Mouse (Mus musculus) embryonic stem cell, embryonic (primary cell): ENCODE measurements around the gene Olfr1221.
"Not testable (repeated sequence)": the region's sequence is repeated elsewhere in the genome, so short reads cannot be mapped to it uniquely, and the experiment has no call there.

Experiments
- CTCF ChIA-PET, 4 experiments: fragments of 300-600 bp in 2 of 4; fragments of 350-600 bp in 2 of 4; sonication (Branson Sonifier 250); formaldehyde crosslinking; loops; one replicate each; lab custom pipeline; 2022; ENCODE audit warnings: inconsistent platforms in 2 of 4; lab: Charles Lee
- POLR2A ChIA-PET, 4 experiments: fragments of 300-600 bp in 2 of 4; fragments of 350-600 bp in 2 of 4; sonication (Branson Sonifier 250); formaldehyde crosslinking; loops; one replicate each; lab custom pipeline; 2022; ENCODE audit warnings: antibody characterized with exemption in 4 of 4, inconsistent platforms in 1 of 4; lab: Charles Lee

Olfr1221 gene

DNA sequence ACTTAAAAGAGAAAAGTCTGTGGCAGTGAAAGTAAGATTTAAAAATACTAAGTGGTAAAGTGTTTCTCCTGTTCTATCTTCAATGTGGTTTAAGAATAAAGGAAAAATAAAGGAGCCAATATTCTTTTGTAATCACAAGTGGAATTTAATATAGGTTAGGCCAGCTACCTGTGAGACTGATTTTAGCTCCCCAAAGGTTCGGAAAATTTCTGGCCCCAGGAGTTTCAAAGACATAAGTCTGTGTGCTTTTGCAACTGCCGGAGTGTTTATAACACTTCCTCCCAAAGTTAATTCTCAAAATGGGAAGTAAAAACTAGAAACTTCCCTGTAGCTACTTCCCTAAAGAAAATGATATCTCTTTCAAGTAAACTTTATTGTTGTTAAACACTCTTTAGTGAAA lies at the start of gene Olfr1221:
Gene Olfr1221 (minus strand): TSS at position 101 of the 400 bp plus-strand sequence.
- ChIA-PET CTCF (no interaction called here), POLR2A (no interaction called here)

GRCm38 (mm10) chr2:89164711-89165110 lies 47.6 kb upstream of the Olfr1221 start:
- POLR2A ChIA-PET, CTCF ChIA-PET: not testable (repeated sequence)

DNA sequence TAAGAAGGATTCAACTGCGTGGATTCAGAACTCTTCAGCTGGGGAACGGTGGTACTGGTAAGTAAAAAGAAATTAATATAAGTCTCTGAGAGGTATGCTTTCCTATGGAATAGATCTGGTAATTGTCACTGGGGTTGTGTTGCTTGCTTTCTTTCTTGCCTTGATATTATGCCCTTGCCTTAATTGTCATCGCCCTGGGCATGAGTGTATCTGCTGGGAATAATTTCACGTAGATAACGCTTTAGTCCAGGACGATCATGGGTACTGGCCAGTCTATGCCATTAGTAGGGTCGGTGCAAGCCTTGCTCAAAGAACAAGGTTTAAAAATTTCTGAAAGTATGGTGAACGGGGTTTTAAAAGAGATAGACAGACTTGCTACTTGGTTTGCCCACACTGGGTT lies 46.9 kb upstream of the Olfr1221 start, which contains the start of gene Olfr1224-ps1:
Gene Olfr1224-ps1 (minus strand): TSS at position 101 of the 400 bp plus-strand sequence.
- CTCF ChIA-PET, POLR2A ChIA-PET: not testable (repeated sequence)

DNA sequence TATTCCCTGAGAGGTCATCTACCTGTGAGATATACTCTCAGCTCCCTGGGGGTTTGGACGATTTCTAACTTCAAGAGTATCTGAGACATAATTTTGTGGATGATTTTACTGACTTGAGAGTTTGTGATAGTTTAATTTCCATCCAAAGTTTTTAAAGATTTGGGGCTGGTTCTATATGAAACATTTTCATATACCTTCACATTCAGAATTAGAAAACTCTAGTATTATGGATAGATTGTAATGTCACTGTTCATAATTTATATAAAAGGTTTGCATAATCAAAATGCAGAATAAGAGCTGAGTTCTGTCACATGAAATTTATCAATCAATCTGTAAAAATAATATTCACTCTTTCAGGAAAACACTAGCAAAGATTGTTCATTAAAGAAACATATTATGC lies 34.4 kb upstream of the Olfr1221 start, which contains the start of gene Olfr1223:
Gene Olfr1223 (minus strand): TSS at position 101 of the 400 bp plus-strand sequence.
- POLR2A ChIA-PET: no interaction called here
- CTCF ChIA-PET: no interaction called here

DNA sequence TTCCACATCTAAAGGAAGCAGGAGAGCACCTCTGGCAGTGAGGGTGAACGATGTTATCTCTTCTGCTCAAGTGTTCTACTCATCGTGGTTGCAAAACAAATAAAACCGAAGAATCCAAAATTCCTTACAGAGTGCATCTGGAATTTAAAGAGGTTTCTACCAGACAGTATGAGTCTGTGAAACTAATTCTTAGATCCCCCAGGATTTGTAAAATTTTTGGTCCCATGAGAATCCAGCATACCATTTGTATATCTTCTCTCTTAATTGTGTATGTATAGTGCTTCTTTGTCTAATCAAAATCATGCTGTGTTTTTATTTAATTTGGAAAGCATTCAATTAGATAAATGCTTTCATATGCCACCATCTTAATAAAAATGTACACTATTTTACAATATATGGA lies 15.9 kb upstream of the Olfr1221 start, which contains the start of gene Olfr1222:
Gene Olfr1222 (minus strand): TSS at position 101 of the 400 bp plus-strand sequence.
- POLR2A ChIA-PET: no interaction called here
- CTCF ChIA-PET: no interaction called here

DNA sequence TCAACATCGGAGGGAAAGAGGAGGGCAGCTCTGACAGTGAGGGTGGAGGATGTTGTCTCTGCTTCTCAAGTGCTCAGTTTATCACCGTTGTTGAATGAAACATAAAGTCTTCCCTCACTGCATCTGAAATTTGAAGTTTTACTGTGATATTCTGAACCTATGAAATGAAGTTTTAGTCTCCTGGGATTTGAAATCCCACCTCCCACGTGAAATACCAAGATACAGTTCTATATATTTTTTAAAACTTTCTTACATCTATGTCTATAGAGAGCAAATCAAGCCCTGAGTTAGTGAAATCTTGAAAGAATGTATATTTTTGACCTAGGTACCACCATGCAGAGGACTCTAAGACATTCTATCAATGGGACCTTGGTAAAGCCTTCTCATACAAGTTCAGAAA lies 10.3 kb downstream of the Olfr1221 start, which contains the start of gene Olfr1220:
Gene Olfr1220 (minus strand): TSS at position 101 of the 400 bp plus-strand sequence.
- POLR2A ChIA-PET: no interaction called here
- CTCF ChIA-PET: interaction anchor here in 1 of 4 experiments (0.6 kb wide), 1 partner anchor 170 kb away, joined by 3 read pairs; no protein-coding TSS in a partner anchor

DNA sequence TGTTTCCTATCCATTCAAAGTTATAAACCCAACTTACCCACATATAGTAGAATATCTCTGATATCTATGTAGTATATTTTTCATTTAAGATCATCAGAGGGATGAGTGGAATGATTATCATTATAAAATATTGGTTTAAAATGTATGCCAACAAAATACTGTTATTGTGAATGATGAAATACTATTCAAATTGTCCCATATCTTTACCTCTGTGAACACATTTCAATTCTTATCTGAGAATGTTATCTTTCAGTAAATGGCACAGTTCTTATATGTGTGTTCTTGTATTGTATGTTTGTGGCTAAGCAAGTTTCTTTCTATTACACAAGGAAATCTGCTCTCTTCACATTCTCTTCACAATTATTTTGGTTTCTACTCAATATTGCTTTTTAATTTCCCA lies 11.4 kb downstream of the Olfr1221 start:
- ChIA-PET CTCF (no interaction called here), POLR2A (no interaction called here)

DNA sequence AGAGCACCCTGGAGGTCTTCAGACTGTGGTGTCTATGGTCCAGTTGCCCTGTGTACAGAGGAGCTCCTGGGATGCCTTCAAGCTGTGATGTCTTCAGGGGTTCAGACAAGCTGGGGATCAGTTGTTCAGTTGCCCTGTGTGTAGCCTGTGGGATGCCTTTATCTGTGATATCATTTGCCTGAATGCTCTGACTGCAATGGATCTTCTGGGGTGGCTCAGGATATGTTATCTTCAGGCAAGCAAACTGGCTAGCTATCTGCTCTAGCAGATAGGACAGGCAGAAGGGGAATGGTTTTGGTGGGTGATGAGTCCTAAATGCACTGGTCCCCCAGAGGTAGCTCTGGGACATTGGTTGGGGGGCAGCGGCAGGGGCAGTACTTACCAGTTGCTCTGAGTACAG lies 23.2 kb downstream of the Olfr1221 start:
- POLR2A ChIA-PET: interaction anchor here in 1 of 4 experiments (0.5 kb wide), 1 partner anchor 1367 kb away, joined by 7 read pairs; no protein-coding TSS in a partner anchor
- CTCF ChIA-PET: no interaction called here

DNA sequence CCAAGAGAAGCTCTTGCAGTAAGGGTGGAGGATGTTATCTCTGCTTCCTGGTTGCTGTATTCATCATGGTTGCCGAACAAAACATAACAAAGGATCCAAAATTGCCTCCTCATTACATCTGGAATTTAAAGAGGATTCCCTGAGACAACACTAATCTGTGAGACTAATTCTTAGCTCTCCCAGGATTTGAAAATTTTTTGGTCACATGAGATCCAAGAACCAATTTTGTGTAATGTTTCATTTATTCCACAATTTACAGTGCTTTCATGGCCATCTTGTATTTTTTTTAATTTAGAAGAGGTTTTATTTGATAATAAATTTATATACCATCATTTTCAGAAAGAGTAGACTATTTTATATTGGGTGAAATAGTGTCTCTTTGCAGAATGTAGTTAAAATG lies 33.7 kb downstream of the Olfr1221 start, which contains the start of gene Olfr1219:
Gene Olfr1219 (minus strand): TSS at position 101 of the 400 bp plus-strand sequence.
- CTCF ChIA-PET: no interaction called here
- POLR2A ChIA-PET: no interaction called here

- POLR2A ChIA-PET: no interaction called here
- CTCF ChIA-PET: no interaction called here
These were observed 35.6 kb downstream of the Olfr1221 start for GRCm38 (mm10) chr2:89081487-89081886.

DNA sequence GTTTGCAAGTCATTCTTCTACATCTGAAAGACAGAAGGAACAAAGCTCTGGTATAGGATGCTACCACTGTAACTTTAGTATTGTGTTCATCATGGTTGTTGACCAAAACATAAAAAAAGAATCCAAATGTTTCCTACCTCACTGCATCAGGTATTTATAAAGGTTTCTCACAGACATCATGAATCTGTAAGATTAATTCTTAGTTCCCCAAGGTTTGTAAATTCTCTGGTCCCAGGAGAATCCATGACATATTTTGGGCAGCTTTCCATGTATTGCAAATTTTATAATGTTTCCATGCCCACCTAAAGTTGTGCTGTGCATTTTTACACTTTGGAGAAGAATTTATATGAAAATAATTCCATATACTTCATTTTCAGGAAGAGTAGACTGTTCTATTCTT lies 56.0 kb downstream of the Olfr1221 start, which contains the start of gene Olfr1218:
Gene Olfr1218 (minus strand): TSS at position 101 of the 400 bp plus-strand sequence.
- CTCF ChIA-PET: no interaction called here
- POLR2A ChIA-PET: no interaction called here
